Mouse (Mus musculus): ENCODE data around the gene Gbp8. TPM values are rescaled to one million over a fixed set of nuclear protein-coding genes. Genes with fewer than 3 reads are reported as not detected.

Gene Gbp8
- polyA plus RNA-seq, 1 experiment from 2014 or later: 7.8 TPM

DNA sequence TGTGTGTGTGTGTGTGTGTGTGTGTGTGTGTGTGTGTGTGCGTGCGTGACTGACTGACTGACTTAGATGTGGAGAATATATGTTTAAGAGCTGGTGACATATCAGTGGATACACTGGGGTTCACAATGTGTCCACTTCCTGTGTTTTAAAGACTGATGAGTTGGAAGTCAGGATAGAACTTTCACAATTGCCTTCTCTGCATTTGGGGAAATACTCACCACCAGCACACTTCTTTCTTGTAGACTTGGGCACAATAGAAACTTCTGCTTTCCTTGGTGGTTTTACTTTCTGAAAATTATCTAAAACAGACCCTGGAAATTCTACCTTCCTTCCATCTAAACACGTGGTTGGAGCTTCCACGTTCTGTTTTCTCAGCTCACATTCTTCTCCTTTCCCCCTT lies 127.8 kb downstream of the Gbp8 start:
- WGBS: 74% methylated on average over 4 of the region's 4 CpGs
- no peaks in the 10 kb centered on the region for H3K36me3 ChIP-seq (ENCODE audit: control insufficient read depth, insufficient read depth)
- H3K4me2 ChIP-seq (ENCODE audit: low read depth, low read length): no peak overlapping the region
- H3K27me3 ChIP-seq (ENCODE audit: control insufficient read depth, insufficient read depth, low read length): no peaks in the 10 kb centered on the region
- H3K27ac ChIP-seq (ENCODE audit: low read length): no peak overlapping the region
- H3K4me3 ChIP-seq (ENCODE audit: low read length): no peak overlapping the region
- H3K9me3 ChIP-seq (replicated peaks; ENCODE audit: control insufficient read depth, low read length): peaks cover 5% of the 10 kb centered on the region; the same call in 1 of the 2 replicates
- no peaks in the 10 kb centered on the region for H3K4me1 ChIP-seq (ENCODE audit: control insufficient read depth, insufficient read depth, low read length)
- ATAC-seq (replicated peaks; ENCODE audit: extremely low read depth, insufficient read depth, low FRiP score): no peak
- H3K9ac ChIP-seq (ENCODE audit: low read length): no peak overlapping the region

DNA sequence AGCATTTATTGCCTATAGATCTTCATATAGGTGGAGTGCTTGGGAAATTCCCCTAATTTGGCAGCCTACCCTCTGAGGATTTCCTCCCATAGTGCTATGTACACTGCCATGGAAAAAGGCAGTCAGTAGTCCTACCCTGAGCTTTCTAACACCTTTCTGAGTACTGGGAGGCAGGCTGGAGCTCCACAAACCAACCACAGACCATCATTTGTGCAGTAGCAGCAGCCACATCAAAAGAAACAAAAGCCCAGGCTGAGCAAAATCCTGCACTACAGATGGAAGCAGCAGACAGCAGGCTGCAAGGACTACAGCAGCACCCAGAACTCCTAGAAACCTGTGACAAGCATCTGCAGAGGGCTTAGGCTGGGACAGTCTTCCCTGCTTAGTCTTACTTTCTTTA lies 129.0 kb downstream of the Gbp8 start:
- H3K9ac ChIP-seq (ENCODE audit: low read length): no peak overlapping the region
- ATAC-seq (replicated peaks; ENCODE audit: extremely low read depth, insufficient read depth, low FRiP score): no peak; the same call in 1 of the 2 replicates
- H3K36me3 ChIP-seq (ENCODE audit: control insufficient read depth, insufficient read depth): no peaks in the 10 kb centered on the region
- no peak overlapping the region for H3K4me2 ChIP-seq (ENCODE audit: low read depth, low read length)
- peaks cover 5% of the 10 kb centered on the region; the same call in 1 of the 2 replicates for H3K9me3 ChIP-seq (replicated peaks; ENCODE audit: control insufficient read depth, low read length)
- H3K4me3 ChIP-seq (ENCODE audit: low read length): no peak overlapping the region
- no peaks in the 10 kb centered on the region for H3K27me3 ChIP-seq (ENCODE audit: control insufficient read depth, insufficient read depth, low read length)
- no peaks in the 10 kb centered on the region for H3K4me1 ChIP-seq (ENCODE audit: control insufficient read depth, insufficient read depth, low read length)
- no peak overlapping the region for H3K27ac ChIP-seq (ENCODE audit: low read length)

DNA sequence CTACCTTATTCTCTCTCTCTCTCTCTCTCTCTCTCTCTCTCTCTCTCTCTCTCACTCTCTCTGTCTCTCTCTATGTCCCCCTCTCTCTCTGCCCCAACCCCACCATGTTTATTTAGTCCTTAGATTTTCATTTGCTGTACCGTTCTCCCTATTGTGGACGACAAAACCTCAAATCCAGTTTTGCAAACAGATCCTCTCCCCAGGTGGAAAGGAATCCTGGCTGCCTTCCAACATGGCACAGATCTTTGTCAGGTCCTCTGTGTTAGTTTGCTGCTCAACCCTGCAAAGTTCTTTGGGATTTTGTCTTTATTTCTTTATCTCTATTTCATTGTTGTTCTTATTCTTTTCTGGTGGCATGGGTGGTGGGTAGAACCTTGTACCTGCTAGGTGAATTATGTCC lies 149.9 kb downstream of the Gbp8 start:
- Histone ChIP-seq H3K9me3 (replicated peaks; ENCODE audit: control insufficient read depth, low read length) (no peaks in the 10 kb centered on the region), H3K27ac (ENCODE audit: low read length) (no peak overlapping the region), H3K27me3 (ENCODE audit: control insufficient read depth, insufficient read depth, low read length) (no peaks in the 10 kb centered on the region), H3K36me3 (ENCODE audit: control insufficient read depth, insufficient read depth) (no peaks in the 10 kb centered on the region), H3K9ac (ENCODE audit: low read length) (no peak overlapping the region), H3K4me1 (ENCODE audit: control insufficient read depth, insufficient read depth, low read length) (no peaks in the 10 kb centered on the region), H3K4me2 (ENCODE audit: low read depth, low read length) (no peak overlapping the region), H3K4me3 (ENCODE audit: low read length) (no peak overlapping the region)
- WGBS: 84% methylated on average over 2 of the region's 2 CpGs
- ATAC-seq (replicated peaks; ENCODE audit: extremely low read depth, insufficient read depth, low FRiP score): no peak

DNA sequence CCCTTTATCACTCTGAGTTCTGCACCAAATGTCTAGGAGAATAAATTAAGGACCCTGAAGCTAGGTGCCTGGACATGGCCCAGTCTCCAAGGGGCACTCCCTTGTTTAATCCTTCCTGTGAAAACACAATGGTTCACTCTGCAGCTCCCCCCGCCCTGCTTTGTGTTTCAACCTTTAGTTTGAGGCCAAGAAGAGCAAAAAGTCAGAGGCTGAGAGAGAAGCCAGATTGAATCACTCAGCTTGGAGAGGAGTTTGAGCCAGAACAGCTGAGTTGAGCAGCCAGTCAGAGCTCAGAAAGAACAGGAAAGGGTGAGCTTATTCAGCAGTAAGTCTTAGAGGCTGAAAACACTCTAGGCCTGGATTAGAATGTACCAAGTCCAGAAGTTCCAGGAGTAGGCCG lies 151.3 kb downstream of the Gbp8 start:
- Histone ChIP-seq H3K9me3 (replicated peaks; ENCODE audit: control insufficient read depth, low read length) (no peaks in the 10 kb centered on the region), H3K4me1 (ENCODE audit: control insufficient read depth, insufficient read depth, low read length) (no peaks in the 10 kb centered on the region), H3K27ac (ENCODE audit: low read length) (no peak overlapping the region), H3K36me3 (ENCODE audit: control insufficient read depth, insufficient read depth) (no peaks in the 10 kb centered on the region), H3K9ac (ENCODE audit: low read length) (no peak overlapping the region), H3K4me3 (ENCODE audit: low read length) (no peak overlapping the region), H3K4me2 (ENCODE audit: low read depth, low read length) (no peak overlapping the region), H3K27me3 (ENCODE audit: control insufficient read depth, insufficient read depth, low read length) (no peaks in the 10 kb centered on the region)
- ATAC-seq (replicated peaks; ENCODE audit: extremely low read depth, insufficient read depth, low FRiP score): no peak
- WGBS: 65% methylated on average over 2 of the region's 2 CpGs

DNA sequence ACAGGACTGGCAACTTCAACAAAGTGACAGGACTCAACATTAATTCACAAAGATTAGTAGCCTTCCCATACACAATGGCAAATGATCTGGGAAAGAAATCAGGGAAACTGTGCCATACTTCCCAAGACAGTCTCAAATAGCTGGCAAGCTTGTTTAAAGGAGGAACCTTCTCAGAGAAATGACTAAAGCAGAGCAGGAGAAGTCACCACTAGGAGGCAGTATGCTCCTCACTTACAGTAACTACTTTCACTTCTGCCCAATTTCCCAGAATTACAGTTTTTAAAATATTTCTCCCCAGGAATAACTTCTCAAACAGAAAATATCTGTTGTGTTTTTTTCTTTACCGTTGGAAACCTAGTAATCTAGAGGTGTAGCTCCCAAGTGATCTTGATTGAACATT lies 152.6 kb downstream of the Gbp8 start:
- H3K4me1 ChIP-seq (ENCODE audit: control insufficient read depth, insufficient read depth, low read length): no peaks in the 10 kb centered on the region
- no peaks in the 10 kb centered on the region for H3K36me3 ChIP-seq (ENCODE audit: control insufficient read depth, insufficient read depth)
- H3K9me3 ChIP-seq (replicated peaks; ENCODE audit: control insufficient read depth, low read length): no peaks in the 10 kb centered on the region
- H3K27ac ChIP-seq (ENCODE audit: low read length): no peak overlapping the region
- H3K27me3 ChIP-seq (ENCODE audit: control insufficient read depth, insufficient read depth, low read length): no peaks in the 10 kb centered on the region
- 45% methylated on average over 1 of the region's 1 CpGs for WGBS
- H3K9ac ChIP-seq (ENCODE audit: low read length): no peak overlapping the region
- no peak overlapping the region for H3K4me2 ChIP-seq (ENCODE audit: low read depth, low read length)
- ATAC-seq (replicated peaks; ENCODE audit: extremely low read depth, insufficient read depth, low FRiP score): no peak
- no peak overlapping the region for H3K4me3 ChIP-seq (ENCODE audit: low read length)

DNA sequence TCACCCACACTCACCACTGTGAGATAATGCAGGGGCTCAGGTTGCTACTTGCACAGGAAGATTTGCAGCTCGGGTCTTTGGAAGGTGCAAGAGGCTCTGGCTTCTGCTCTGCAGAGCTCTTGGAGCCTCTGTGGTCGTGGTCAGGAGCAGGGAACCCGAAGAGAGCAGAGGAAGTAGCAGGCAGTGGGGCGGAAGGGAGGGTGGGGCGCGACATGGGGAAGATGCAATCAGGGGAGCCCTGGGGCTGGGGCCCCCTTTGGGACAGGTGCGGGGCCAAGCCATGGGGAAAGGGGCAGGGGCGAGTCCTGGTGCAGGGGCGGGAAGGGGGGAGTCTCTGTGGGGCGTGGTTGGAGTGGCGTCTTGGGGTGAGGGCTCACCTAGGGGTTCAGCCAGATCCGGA lies 156.8 kb downstream of the Gbp8 start, which contains the start of gene Abcg3:
Gene Abcg3, minus strand, starts transcription at position 184 of the 400 bp plus-strand sequence.
- Histone ChIP-seq H3K36me3 (ENCODE audit: control insufficient read depth, insufficient read depth) (no peaks in the 10 kb centered on the region), H3K27me3 (ENCODE audit: control insufficient read depth, insufficient read depth, low read length) (no peaks in the 10 kb centered on the region), H3K4me3 (ENCODE audit: low read length) (peak within 1 kb of the TSS; percentile 37), H3K9me3 (replicated peaks; ENCODE audit: control insufficient read depth, low read length) (no peaks in the 10 kb centered on the region), H3K9ac (ENCODE audit: low read length) (peak within 1 kb of the TSS; percentile 47), H3K4me1 (ENCODE audit: control insufficient read depth, insufficient read depth, low read length) (no peaks in the 10 kb centered on the region), H3K4me2 (ENCODE audit: low read depth, low read length) (peak within 1 kb of the TSS; percentile 59), H3K27ac (ENCODE audit: low read length) (peak within 1 kb of the TSS; percentile 13; the same call in 1 of the 2 replicates)
- WGBS: 18% methylated on average over 12 of the region's 12 CpGs
- peak; percentile 53; the same call in 1 of the 2 replicates for ATAC-seq (replicated peaks; ENCODE audit: extremely low read depth, insufficient read depth, low FRiP score)

DNA sequence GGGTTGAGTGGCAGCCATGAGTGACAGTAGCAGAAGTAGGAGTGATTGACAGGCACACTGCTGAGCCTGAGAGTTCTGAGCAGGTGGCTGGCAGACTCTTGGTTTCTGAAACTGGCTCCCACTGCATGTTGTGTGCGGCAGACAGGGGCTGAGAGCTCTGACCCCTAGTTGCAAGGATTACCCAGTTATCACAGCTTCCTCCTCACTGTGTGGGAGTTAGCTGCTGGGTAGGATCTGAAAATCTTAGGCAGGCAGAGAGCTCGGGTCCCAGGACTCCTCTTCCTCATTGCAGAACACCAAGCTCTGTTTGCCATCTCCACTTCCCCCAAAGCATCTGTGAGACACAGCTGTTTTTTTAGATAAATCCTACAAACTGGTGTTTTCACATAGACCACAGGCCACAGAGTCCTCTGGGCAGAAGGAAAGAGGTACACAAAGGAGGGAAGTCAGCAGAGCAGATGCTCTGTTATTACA lies 160.3 kb downstream of the Gbp8 start:
- H3K27me3 ChIP-seq (ENCODE audit: control insufficient read depth, insufficient read depth, low read length): no peaks in the 10 kb centered on the region
- no peak overlapping the region for H3K9ac ChIP-seq (ENCODE audit: low read length)
- WGBS: 34% methylated on average over 2 of the region's 2 CpGs
- no peaks in the 10 kb centered on the region for H3K9me3 ChIP-seq (replicated peaks; ENCODE audit: control insufficient read depth, low read length)
- H3K27ac ChIP-seq (ENCODE audit: low read length): no peak overlapping the region
- peak; percentile 23; the same call in 1 of the 2 replicates for ATAC-seq (replicated peaks; ENCODE audit: extremely low read depth, insufficient read depth, low FRiP score)
- no peak overlapping the region for H3K4me3 ChIP-seq (ENCODE audit: low read length)
- H3K36me3 ChIP-seq (ENCODE audit: control insufficient read depth, insufficient read depth): no peaks in the 10 kb centered on the region
- no peak overlapping the region for H3K4me2 ChIP-seq (ENCODE audit: low read depth, low read length)
- no peaks in the 10 kb centered on the region for H3K4me1 ChIP-seq (ENCODE audit: control insufficient read depth, insufficient read depth, low read length)

Other genes with a start within 250 kb of the Gbp8 start
- gene Abcg3, start 156.8 kb downstream of the Gbp8 start, polyA plus RNA-seq (2015; fragmentation: Nextera tagmentation; extraction: Ambion mirVana): 1.7 and 3.9 TPM in 2 replicates
- gene Gbp9, start within 50 bp of the Gbp8 start, polyA plus RNA-seq (2015; fragmentation: Nextera tagmentation; extraction: Ambion mirVana): 4.8 and 5.9 TPM in 2 replicates
- 5.0 and 9.5 TPM in 2 replicates for gene Gbp4, start within 50 bp of the Gbp8 start, polyA plus RNA-seq (2015; fragmentation: Nextera tagmentation; extraction: Ambion mirVana)
- gene Gbp10, start 100.0 kb upstream of the Gbp8 start, polyA plus RNA-seq (2015; fragmentation: Nextera tagmentation; extraction: Ambion mirVana): 0.64 TPM in 1 of 2 replicates, not detected in the other
- not detected in 2 replicates for gene Gm43302, start 154.2 kb upstream of the Gbp8 start, polyA plus RNA-seq (2015; fragmentation: Nextera tagmentation; extraction: Ambion mirVana)
- gene Gbp6, start 154.2 kb upstream of the Gbp8 start, polyA plus RNA-seq (2015; fragmentation: Nextera tagmentation; extraction: Ambion mirVana): 2.9 and 5.4 TPM in 2 replicates